Mouse (Mus musculus) adrenal gland, postnatal 14 days (tissue): ENCODE measurements around the gene Sel1l. TPM values are rescaled to one million over a fixed set of nuclear protein-coding genes. Genes with fewer than 3 reads are reported as not detected.

Experiments
- DNase-seq: peaks from one replicate; pipeline ENCODE4 v3.0.0; 2021; ENCODE audit warnings: mixed read lengths
- long read RNA-seq, 2 experiments: library from polyadenylated mRNA; stranded (forward); transcript quantifications; one replicate each; pipeline ENCODE4 v2.0.0; 2021
- total RNA-seq: library from RNA; stranded (reverse); gene quantifications from 2 replicates; pipeline ENCODE4 v1.2.3, GENCODE M21; 2021

Sel1l gene
- 148 and 153 TPM in 2 replicates for total RNA-seq
- long read RNA-seq, experiment 1, full-length matches to known transcripts, result 66 of 90 reads
- long read RNA-seq, experiment 1, partial matches to known transcripts, result 14 of 90 reads
- long read RNA-seq, experiment 1, other reads (novel, unspliced or antisense), result 10 of 90 reads
- long read RNA-seq, experiment 2, full-length matches to known transcripts, result 44 of 58 reads
- long read RNA-seq, experiment 2, partial matches to known transcripts, result 5 of 58 reads
- long read RNA-seq, experiment 2, other reads (novel, unspliced or antisense), result 9 of 58 reads

DNA sequence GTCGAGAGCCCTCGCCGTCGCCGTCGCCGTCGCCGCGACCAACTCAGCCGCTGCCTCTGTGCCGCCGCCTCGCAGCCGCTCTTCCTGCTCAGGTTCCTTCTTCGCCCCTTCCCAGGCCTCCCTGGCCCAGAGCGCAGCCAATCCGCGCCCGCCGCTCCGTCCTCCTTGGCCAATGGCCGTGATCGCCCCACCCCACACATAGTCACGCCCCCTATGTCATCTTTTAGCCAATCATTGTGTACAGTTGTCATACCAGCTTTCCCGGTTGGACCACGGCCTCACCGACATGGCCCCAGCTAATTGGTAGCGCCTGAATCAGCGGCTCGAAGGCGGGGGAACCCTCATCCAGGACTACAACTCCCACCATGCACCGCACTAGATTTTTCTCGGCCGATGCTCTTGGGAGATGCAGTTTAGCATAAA lies at the start of gene Sel1l:
Gene Sel1l (minus strand): TSS at position 113 of the 423 bp plus-strand sequence.
- peak; percentile 98 for DNase-seq

DNA sequence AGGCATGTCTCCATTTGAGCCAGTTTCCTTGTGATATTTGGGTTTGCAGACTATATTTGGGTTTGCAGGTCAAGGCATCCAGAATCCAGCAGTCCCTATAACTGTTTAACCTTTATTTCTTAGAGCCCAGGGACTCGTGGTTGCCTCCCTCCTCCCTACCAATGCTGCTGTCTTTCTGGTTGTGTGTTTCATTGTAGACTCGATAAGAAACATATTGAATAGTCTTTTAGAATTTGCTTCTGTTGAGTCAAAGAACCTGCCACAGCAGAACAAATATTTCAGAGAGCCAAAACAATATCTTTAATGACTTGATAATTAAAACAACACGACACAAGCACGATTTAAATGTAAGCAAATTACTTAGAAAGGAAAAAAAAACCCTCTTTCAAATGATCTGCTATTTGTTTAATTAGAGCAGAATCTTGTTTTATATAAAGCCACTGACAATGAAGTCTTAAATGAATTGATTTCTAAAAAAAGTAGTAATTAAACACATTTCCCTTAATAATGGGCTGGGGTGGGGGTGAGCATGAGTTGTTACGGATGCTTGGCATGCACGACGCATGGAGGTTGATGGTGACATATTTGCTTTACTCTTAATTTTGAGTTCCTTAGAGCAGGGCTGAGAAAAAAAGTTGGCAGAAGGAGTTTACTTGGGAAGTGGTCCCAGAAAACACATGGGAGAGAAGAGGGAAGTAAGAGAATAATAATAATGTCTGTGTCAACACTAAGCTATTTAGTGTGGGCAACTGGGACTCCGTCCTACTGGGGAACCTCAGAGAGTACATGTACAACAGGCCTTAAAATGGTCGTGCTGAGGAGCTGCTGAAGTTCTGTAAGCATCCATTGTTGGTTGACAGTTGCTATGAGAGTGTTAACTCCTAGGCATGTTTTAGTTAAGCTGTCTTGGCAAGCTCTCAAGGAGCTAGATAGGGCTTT lies 43.9 kb upstream of the Sel1l start:
- DNase-seq, result no peak

DNA sequence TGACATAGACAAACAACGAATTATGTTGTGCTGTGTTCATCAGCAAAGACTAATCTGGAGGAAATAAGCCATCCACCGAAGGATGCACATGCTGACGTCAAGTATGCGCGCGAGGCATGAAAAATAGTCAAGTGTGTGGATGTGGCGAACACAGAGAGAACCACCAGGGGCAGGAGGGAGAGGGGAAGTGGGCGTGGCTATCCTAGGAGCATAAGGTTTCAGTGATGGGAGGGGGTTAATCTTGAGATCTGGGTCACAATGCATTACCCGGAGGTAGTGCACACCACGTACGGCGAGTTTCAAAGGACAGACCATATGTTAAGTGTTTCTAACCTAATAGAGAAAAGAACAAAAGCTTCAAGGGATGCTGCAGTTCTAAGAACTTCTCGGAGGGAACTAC lies 31.5 kb upstream of the Sel1l start:
- no peak for DNase-seq

DNA sequence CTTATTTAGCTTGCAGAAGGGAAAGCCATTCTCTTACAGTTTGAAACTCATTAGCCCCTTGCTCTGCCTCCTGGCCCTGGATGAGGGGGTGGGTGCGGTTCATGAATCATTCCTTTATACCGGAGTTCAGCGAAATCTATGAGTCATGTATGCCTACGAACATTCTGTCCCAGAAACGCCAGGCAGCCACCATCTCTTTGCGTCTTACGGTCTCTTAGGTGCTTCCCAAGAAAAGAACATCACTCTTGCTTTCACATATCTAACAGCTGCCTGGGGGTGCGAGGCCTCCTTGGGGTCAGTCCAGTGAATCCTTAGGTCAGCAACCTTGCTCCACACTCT lies 29.9 kb upstream of the Sel1l start:
- peak; percentile 19 for DNase-seq

DNA sequence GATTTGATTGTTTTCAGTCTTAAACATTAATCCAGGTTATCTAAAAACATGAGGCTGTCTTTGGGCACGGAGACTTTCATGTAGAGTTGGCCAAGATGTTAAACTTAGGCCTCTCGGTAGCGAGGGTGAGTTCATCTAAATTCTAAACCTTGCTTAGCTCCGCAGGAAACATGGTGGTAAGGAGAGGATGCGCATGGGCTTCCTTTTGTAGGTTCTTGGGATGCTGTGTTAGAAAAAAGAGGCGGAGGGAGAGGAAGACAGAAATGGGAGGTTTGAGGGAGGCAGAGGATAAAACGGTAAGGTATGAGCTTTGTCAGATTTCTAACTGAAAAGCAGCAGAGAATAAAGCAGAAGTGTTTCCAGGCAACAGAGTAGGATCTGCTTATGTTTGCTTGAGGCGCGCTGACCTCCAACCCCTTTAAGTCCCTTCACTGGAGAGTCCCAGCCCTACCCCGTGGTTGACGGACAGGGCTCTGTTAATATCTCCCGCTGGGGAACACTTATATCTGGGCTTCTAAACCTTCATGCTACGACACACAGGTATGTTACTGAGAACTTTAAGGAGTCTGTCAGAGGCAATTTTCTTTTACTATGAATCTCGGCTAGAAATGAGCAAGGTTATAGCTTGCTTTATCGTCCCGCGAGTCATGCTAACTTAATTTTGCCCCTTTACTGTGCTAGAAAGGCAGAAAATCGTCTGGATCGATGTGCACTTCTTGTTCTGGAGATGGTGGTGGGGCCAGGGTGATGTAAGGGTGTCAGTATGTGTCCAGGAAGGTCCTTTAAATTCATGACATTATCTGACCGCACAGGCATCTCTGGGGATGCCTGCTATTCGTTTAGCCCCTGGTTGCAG lies 29.3 kb upstream of the Sel1l start:
- DNase-seq, result no peak

DNA sequence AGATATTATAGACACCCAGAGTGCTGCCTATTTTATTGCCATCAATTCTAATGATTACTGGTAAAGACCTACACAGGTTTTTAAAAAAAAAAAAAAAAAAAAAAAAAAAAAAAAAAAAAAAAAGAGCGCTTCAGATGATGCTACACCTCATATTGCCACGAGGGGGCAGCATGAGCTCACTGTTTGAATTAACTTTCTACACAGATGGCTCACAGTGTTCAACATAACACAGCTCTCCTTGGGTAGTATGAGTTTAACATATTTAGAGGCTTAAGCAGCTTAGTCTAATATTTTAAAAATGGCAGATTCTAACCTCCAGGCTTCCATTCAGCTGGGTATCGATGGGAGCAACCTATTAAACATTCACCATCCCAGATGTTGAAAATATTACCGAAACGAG lies 28.7 kb upstream of the Sel1l start:
- DNase-seq, result peak; percentile 72

DNA sequence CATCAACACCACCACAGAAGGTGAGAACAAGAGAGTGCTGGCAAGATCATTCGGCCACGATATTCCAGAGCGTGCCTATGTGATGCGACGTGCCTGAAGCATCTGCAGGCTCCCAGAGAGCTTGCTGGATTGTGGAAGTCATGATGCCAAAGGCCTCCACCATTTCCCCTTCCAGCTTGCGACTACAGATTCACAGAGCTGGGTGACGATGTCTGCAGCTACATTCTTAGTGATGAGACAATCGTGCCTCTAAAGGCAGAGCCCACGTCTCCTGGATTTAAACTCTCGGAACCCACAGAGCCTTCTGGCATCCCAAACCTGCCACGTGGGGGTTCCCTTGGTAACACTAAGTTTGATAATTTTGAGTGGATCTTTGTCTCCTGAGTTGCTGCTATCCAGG lies 21.7 kb upstream of the Sel1l start:
- DNase-seq, result no peak

DNA sequence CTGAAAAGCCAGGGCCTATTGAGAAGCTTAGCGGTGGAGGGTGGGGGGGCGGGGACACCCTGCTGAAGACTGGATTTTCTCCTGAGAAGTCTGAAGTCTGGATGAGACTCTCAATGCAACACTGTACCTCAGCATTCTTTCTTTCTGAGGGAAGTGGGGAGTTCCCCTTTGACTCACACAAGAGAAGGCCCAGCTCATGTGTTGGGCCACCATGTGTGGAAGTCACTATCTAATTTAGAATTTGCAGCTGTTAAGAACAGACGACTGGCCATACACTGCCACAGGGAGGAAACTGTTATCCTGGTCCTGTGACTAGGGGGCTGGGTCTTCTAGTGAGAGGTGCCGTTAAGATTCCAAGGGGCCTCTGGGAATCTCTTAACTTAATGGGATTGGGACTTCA lies 20.4 kb upstream of the Sel1l start:
- DNase-seq, result no peak

DNA sequence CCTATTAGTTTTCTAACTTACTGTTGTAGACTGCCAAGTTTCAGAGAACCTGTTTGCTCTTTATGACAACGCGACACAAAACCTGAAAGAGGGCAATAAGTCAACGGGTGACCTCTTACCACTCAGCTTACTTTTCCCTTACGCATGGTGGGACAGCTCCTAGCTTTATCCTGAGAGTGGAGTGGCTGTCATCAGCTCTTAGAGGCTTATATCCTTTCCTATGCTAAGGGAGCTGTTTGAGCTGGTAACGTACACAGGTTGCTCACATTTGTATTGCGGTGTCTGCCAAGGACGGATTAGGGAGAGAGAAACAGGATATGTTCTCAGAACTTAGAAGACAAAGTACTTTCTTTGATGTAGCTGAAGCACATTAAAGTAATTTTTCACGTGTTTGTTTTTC lies 5.4 kb upstream of the Sel1l start:
- DNase-seq, result no peak

DNA sequence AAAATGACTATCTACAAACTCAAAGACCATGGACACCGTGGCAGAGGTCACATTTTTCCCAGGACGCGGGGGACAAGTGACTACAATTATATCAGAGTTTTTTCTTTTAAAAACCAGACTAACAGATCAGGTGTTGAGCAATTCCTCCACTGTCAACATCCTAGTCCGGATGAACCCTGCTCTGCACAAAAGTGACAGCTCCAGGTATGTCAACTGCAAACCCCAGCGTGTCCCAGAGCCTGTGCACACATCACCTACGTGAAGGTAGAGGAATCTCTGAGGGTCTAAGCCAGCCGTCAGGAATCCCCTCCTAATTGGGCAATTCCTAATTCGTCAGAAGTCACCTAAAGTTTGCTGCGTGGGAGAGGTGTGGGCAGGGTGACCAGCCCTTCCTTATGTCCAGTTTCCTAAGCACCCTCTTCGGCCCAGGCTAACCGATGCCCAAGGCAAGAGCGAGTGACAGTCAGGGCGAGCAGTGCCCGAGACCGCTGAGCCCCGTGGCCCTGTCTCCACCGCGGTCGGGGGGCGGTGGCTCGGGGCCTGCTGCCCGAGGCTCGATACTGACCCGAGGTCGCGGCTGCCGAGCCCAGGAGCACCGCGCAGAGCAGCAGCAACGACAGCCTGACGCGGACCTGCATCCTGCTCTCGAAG lies 438 bp downstream of the Sel1l start:
- DNase-seq, result peak; percentile 20

DNA sequence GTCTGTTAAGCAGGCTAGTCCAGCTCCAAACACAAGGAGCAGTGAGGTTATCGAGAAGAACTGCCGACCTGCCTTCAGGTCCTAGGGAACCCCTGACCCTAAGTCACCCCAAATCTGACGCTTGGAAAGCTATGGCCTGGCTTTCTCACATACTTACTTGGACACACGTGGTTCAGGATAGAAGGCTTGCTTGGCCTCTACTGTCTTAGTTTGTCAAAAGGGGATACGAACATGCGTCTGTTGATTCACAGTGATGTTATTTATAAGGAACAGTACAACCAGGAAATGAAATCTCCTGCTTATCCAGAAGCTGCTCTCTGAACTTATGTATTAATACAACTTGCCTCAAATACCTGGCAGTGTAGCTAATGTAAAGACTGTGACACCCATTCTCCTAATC lies 2.9 kb downstream of the Sel1l start:
- no peak for DNase-seq

DNA sequence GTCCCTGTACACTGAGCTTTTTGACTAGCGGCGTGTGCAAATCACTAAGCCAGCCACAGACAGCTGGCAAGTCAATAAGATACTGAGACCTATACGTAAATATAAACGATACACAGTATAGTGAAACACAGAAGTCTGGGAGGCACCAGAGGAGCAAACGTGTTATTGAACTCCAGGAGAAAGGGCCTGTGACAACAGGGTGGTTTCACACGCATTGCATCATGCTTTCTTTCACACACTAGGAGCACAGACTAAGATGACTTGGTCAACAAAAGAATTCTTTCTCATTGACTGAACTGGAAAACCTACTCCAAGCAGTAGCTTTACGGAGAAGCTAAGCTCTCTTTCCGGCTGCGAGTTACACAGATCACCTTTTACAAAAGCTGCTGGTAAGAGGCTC lies 3.6 kb downstream of the Sel1l start:
- DNase-seq, result no peak

DNA sequence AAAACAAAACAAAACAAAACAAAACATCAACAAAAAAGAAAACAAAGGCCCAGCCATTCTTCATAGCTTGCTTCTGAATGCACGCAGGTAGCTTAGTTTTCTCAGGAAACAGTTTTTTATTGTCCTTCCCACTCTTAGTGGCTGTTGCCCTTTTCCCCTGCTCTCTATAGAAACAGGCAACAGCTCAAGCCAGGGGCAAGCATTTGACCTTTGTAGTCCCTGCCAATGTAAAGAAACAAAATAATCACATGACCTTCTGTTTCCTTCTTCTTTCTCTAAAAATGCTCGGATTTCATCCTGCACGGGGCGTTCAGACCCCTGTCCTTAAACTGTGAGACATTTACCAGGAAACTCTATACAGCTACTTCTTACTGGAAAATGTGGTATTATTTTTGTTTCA lies 4.4 kb downstream of the Sel1l start:
- DNase-seq, result no peak

DNA sequence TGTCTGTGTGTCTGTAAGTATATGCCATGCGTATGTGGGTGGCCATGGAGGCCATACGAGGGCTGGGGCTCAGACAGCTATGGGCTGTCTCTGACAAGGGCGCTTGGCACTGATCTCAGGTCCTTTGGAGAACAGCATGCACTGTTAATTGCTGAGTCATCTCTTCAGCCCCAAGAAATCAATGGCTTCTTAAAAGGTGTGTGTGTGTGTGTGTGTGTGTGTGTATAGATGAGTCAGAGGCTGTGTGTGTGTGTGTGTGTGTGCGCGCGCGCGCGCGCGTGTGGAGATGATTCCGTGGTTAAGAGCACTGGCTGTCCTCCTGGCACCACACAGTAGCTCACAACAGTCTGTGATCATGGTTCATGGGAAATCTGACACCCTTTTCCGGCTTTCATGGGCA lies 5.1 kb downstream of the Sel1l start:
- no peak for DNase-seq

DNA sequence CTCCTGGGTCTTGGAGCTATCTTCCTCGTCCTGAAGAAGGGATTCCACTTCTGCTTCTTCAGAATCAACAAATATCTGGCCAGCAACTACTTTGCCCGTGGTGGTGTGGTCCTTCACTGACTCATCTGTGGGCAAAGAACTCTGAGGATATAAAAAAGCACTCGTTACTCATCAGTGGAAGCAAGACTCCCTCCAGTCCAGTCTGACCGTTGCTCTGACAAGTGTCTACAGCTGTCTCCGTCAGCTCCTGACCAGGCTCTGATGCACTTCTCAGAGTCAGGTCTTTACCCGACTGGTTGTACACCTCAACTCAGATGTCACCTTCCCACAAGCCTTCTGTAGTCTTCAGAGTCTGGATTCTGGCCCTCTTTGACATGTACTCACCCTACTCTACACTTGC lies 7.2 kb downstream of the Sel1l start:
- peak; percentile 27 for DNase-seq

DNA sequence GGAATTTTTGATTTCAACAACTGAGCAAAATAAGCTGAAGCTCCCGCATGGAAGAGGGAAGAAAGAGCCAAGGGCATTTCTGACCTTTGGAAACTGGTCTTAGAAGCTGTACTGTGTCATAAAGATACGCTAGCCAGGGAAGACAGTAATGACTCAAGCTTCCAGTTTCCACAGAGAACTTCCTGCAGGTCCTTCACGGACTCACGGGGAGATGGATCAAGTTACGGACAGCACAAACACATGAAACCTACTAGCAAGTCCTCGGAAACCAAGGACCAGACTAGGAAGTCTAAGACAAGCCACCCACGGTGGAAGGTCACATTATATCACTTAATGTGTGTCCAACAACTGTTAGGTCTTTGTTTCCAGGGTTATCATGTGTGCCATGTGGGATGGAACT lies 10.7 kb downstream of the Sel1l start:
- DNase-seq, result peak; percentile 24

DNA sequence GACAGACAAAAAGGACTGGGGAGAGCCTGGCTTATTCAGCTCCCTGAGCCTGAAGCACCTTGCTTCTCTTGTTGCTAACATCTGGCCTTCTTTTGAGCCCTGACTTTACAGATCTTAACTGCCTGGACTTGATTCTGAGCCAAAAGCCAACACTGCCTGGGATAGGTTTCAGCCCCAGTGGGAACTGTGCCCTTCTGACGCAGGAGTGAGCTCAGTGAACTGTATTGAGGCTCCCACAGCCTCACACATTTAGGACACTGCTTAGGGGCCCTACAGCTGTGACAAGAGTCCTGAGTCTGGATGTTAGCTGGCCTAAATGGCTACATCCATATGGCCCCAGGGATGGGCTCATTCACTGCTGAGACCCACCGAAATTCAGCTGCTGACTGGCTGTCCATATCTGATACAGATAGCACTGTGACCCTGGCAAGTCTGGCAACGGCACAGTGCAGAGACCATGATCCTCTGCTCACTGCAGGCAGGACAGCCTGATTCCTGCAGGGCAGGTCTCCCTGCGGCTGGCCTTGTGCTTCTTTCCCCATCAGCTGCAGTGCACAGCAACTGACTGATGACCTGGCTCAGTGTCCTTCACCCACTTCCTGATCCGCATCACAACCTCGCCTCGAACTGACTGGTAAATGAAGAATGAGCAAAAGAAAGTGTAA lies 11.4 kb downstream of the Sel1l start:
- peak; percentile 87 for DNase-seq

DNA sequence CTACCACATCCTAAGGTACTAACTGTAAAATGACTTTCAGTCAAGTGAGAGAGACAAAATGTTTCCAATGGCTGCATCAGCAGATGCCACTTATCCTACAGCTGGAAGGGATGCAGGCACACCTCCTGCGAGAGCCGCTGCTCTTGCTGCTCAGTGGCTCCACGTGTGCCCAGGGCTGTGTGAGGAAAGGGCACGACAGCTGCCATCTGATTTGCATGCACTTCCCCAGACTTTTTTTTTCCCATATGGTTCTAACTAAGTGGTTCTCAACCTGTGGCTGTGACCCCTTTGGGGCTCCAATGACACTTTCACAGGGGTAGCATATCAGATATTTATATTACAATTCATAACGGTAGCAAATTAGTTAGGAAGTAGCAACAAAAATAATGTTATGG lies 15.0 kb downstream of the Sel1l start:
- DNase-seq, result no peak

DNA sequence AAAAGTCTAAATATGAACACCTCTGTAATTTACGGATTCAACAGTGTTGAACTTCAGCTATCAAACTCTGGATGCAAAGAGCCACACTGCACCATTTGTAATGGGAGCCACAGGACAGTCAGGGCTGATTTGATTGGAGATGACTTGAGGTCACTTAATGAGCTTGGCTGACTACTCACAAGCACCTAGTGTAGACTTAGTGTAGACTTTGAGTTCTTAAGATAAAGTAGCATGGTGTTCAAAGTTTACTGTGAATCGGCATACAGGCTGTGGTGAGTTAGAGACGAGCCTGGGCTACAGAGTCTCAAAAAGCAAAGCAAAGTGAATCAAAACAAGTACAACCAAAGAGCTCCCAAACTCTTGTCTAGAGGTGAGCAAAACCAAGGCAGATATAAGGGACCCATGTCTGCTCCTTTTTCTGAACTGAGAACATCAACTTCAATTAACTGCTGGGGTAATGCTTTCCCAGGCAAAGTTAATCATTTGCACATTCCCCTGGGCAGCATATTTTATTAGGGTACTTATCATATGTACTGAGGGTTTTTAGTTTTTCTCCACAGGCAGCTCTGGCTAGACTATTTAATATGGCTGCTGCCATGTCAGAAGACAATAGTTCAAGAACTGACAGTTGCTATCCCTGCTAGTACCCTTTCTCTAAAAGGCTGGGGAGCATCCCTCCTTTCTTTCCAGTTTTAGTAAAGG lies 15.6 kb downstream of the Sel1l start:
- DNase-seq, result no peak

DNA sequence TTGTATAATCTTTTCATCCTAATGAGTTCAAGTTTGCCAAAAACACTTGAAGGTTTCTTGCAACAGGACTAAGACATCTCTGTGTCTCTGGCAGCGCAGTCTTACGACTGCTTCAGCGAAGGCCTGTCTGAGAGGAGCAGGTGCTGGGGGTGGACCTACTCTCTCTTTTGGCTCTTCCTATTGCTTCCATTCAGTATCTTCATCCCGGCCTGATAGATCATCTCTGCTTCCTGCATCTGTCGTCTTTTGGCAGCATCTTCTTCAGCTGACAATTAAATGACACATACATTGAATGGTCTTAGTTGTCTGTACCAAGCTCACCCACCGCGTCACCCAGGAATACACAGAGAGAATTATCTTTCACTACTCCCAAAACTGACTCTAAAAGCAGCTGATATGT lies 17.5 kb downstream of the Sel1l start:
- no peak for DNase-seq

DNA sequence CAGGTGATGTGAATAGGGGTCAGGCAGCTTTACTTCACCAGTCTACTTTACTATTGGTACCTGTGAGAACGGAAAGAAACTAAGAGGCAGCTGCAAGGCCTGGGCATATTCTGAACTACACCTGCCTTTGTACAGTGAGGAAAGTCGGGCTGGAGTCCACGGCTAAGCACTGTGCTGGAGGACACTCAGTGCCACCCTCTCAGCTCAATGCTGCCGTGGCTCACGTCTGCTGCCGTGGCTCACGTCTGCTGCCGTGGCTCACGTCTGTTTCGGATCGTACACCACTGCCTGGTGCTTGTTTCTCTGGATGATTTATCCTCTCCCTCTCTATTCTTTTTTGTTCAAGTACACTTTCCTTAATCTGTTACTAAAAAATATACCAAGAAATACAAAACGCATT lies 28.5 kb downstream of the Sel1l start:
- no peak for DNase-seq
